Mouse (Mus musculus) adrenal gland, postnatal 14 days (tissue): ENCODE measurements around the gene Tspan9. TPM values are rescaled to one million over a fixed set of nuclear protein-coding genes. Genes with fewer than 3 reads are reported as not detected.

Source experiments
- DNase-seq: peaks from one replicate; pipeline ENCODE4 v3.0.0; 2021; ENCODE audit warnings: mixed read lengths
- total RNA-seq: library from RNA; stranded (reverse); gene quantifications from 2 replicates; pipeline ENCODE4 v1.2.3, GENCODE M21; 2021

The Tspan9 gene
- total RNA-seq, 1 experiment from 2014 or later, result 59.0 TPM

DNA sequence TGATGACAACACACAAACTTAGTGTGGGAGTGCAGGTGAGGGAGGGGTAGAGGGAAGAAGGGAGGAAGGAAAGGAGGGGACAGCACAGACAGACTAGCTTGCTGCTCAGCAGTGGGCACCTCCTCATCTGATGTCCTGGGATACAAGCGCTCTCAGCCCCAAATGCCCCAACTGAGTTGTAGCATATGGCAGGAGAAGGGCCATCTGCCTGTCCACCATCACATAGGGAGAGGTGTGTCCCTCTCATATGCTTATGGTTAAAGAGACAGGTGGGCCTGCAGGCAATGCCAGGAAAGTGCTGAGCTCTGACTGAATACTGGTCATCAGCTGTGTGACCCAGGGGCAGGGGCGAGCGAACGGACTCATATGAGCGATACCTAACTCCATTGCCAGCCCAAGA lies 163.6 kb downstream of the Tspan9 start:
- no peak for DNase-seq

DNA sequence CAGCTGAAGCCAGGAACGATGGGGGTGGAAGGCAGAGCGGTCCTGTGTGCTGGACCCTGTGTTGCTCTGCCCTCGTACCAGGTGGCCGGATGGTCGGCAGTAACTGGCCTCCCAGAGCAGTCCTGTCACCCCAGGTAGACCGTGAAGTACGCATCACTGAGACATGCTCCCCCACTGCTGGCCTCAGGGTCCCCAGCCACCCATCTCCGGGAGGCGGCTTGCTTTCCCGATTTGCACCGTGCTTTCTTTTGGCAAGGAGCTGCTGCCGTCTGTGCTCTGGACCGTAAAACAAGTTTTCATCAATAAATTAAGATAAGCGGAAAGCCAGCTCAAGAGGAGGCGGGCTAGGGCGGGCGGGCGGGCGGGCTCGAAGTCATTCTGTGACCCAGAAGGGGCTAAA lies 164.5 kb downstream of the Tspan9 start:
- no peak for DNase-seq

DNA sequence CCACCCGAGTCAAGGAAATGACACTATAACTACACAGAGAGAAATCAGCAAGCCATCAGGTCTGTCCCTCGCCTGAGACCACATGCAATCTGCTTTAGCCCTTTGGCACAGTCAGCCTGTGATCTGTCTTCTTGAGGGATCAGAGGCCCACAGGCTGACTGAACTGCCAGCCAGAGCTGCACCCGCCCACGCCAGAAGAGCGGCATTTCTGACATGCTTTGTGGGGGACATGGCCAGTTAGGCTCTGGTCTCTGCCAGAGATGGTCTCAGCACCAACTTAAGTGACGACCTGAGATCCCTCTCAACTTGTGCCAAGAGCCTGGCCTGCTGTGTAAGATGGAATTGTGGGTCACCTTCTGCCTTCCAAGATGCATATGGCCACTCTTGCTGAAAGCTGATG lies 166.7 kb downstream of the Tspan9 start:
- DNase-seq, result no peak

- DNase-seq, result peak; percentile 62
Observed at GRCm38 (mm10) chr6:127974000-127974399, 169.4 kb downstream of the Tspan9 start.

DNA sequence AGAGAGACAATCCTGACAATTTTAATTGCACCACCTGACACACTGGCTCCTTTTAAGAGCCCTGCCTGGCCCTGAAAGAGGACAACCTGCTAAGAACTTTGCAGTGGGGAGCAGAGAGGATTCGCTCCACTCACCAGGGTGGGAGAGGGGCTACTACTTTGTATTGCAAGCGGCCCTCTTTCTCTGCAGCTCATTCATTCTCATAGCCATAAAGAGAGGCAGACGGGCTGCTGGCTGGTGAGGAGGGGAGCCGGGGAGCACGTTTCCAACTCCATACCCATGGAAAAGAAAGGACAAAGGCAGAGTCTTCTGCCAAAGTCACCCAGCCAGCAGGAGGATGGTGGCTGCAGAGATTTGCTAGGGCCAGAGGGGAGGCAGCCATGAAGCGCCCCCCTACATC lies 169.8 kb downstream of the Tspan9 start:
- DNase-seq, result no peak

DNA sequence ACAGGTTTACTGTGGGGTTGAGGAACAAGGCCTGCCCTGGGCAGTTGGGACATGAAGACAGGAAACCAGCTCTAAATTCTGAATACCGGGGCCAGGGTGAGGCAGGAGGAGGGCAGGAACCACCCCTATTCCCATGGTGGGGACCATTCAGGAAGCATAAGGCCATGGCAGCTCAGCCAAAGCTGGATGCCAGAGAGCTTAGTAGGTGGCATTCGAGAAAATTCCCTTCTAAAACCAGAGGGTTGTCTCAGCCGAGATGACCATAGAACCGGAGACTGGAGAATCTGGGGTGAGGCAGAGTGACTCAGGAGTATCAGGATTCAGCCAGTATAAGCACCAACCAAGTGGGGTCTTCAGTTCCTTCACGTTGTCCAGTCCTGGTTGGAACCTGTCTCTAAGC lies 171.5 kb downstream of the Tspan9 start:
- DNase-seq, result no peak

DNA sequence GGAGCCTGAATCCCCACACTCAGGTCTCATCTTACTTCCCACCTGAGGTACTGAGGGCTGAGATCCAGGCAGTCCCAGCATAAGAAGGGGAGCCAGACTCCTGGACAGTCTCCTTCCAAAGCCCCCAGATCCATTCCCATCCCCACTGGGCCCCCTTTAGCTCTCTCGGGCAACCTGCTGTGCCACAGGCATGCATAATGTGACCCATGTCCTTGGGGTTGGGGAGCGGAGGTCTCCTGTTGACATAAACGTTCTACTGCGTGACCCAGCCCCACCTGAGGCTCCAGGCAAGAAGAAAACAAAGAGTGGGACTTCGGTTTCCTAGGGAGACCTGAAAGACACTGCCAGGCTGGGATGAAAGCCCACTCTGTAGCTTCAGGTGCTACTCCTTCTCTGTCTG lies 172.5 kb downstream of the Tspan9 start:
- DNase-seq, result no peak

DNA sequence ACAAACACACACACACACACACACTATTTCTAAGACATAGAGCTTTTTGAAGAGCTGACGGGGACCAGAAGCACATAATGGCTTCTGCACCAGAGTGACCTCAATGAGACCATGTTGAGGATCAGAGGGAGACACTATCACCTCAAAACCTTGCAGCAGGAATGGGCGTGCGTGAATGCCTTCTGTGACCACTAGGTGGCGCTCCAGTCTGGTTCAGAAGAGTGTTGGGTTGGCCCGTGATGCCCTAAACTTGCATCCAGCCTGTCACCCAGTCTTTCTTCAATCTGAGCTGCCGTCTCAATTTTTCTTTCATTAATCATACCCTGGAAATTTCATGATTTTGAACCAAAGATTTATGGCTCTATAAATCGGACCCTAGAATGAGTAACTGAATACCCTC lies 173.3 kb downstream of the Tspan9 start:
- DNase-seq, result peak; percentile 90

- no peak for DNase-seq
Observed at GRCm38 (mm10) chr6:127969709-127970108, 173.7 kb downstream of the Tspan9 start.

DNA sequence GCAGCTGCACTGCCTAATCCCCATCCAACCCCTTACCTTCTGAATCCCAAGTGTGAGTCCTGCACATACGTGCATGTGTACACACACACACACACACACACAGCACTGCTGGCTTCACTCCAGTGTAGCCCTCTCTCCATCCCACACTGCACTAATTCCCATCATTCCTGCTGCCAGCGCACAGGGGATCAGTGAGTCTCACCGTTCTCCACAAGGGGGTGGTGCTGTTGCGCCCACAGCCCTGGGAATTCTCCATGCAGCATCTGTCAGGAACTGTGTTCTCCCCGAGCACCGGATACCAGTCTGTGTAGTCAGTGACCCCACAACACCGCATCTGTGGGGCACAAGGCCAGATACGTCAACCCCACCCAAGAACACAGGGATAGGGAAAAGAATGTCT lies 177.9 kb downstream of the Tspan9 start:
- no peak for DNase-seq

GRCm38 (mm10) chr6:127960203-127960602 lies 183.2 kb downstream of the Tspan9 start:
- DNase-seq, result no peak

DNA sequence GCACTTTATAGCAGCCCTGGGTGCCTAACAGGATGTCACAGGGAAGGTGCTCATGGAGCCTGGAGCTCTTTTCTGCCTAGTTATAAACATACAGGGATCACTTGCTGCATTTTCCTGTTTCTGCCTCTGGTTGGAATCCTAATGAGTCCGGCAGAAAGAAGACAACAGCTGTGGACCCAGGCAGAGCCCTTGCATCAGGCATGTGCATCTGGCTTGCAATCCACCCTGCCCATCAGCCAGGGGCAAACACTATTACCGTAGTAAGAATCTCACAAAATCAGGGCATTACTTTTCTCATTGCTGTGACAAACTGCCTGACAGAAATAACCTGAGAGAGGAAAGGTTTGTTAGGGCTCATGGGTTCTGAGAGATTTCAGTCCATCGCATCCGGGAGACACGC lies 187.2 kb downstream of the Tspan9 start:
- DNase-seq, result no peak

DNA sequence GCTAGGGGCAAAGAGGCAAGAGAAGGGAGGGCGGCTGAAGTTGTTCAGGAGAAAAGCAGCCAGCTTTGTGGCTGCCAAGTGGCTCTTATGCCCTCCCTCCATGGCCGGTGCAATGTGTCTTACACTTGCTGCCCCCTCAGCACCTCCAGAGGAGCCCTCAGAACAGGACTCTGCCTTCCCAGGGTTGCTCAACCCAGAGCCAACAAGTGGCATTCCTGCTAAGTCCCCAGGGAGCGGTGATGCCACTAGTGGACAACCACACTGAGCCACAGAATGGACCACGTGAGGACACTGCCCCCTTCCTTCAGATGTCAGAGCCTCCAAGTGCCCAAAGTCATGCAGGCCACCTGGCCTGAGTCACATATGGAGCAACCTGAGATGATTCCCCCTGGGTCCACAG lies 190.3 kb downstream of the Tspan9 start:
- DNase-seq, result no peak

- DNase-seq, result no peak
Observed at GRCm38 (mm10) chr6:127949885-127950284, 193.5 kb downstream of the Tspan9 start.

GRCm38 (mm10) chr6:127948656-127949055 lies 194.7 kb downstream of the Tspan9 start:
- DNase-seq, result no peak

- peak; percentile 84 for DNase-seq
Observed at GRCm38 (mm10) chr6:127945725-127946124, 197.7 kb downstream of the Tspan9 start.

GRCm38 (mm10) chr6:127942421-127942820 lies 201.0 kb downstream of the Tspan9 start:
- peak; percentile 60 for DNase-seq

DNA sequence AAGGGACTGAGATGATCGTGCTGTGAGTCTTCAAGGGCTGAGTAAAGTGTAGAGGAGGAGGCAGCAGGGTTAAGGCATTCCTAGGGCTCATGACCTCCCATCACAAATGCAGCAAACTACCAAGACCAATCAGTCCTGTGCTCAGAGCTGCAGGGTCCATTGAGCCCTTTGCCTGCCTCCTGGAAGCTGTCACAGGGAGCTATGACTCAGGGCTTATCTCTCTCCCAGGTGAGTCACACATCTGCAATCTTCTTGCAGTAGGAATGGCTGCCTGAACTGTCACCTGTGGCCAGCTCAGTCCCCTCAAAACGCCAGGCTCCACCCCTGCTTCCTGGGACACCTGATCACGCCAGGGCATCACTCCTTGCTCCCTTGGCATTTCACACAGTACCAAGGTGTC lies 208.3 kb downstream of the Tspan9 start:
- DNase-seq, result no peak

DNA sequence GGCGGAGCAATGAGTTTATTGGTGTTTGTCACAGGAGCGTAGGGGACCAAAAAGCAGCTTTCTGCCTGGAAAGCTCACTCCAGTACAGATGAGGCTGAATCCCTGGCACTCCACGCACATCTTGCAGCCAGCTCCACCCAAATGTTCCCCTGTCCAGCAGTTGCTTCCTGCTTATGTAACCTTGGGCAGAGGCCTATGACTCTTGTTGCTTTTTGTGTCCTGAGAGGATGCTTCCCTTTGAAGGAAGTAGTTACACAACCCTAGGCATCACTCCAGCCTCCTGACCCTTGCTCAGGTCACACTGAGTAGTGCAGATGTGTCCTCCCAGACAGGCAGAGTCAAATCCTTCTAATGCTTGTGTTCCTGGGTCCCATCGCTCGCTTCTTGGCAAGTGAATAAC lies 209.6 kb downstream of the Tspan9 start:
- DNase-seq, result no peak

DNA sequence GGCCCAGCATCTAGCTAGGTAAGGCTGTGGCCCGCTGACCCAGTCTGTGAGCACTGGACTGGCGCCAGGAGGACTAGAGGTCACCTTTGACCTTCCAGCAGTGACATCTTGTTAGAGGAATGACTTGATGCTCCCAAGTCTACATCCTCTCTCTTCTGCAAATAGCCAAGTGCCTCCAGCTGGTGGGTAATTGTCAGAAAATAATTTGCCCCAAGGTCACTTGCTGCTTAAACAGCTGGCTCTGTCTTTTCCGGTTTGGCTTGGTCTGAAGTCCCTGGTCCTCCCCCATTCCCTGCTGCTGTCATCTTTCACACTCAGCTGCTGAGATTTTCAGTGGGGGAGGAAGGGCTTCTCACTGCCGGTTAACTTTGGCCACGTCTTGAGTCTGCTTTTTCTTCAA lies 210.7 kb downstream of the Tspan9 start:
- DNase-seq, result peak; percentile 34

- no peak for DNase-seq
Observed at GRCm38 (mm10) chr6:127928682-127929081, 214.7 kb downstream of the Tspan9 start.

- DNase-seq, result peak; percentile 3
Observed at GRCm38 (mm10) chr6:127925915-127926314, 217.5 kb downstream of the Tspan9 start.

GRCm38 (mm10) chr6:127924750-127925149 lies 218.6 kb downstream of the Tspan9 start:
- DNase-seq, result peak; percentile 2

DNA sequence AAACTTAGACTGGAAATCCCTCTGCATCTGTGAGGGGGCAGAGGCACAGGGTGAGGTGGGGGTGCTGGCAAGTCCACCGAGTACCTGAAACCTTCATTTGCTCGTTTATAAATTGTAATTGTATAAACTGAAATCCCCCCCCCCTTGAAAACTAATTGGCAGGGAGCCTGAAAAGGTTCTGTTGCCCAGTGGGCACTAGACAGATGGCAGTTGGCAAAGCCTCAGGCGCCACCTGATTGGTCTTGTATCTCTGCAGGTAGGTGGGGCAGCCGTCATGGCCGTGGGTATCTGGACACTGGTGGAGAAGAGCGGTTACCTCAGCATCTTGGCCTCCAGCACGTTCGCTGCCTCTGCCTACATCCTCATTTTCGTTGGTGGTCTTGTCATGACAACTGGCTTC lies 220.1 kb downstream of the Tspan9 start:
- DNase-seq, result no peak

DNA sequence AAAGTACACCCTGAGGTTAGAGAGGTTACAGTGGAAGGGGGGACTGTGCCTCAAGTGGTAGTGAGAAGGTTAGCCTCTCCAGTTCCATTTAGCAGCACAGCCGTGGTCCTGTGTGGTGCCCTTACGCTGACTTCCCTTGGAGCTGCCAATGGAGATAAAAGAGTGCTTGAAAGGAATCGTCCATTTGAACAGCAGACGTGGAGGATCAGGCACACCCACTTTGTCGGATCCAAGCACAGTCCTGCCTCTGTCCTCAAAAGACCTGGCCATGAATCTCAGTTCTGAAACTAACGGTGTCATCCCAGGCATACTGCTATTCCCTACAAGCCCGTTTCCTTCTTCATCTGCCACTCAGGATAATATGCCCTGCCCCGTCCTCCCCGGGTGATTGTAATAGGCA lies 221.4 kb downstream of the Tspan9 start:
- no peak for DNase-seq
